Mouse (Mus musculus) adipocyte (in vitro differentiated cells): ENCODE data around the gene Pard3b.

Experiments used
- DNase-seq: peaks from one replicate; pipeline ENCODE4 v3.0.0-alpha.2; 2016; ENCODE audit warnings: low spot score

Gene Pard3b

GRCm38 (mm10) chr1:62081129-62081528 is 442.5 kb downstream of the Pard3b start:
- no peak for DNase-seq

GRCm38 (mm10) chr1:62085995-62086394 is 447.4 kb downstream of the Pard3b start:
- no peak for DNase-seq

DNA sequence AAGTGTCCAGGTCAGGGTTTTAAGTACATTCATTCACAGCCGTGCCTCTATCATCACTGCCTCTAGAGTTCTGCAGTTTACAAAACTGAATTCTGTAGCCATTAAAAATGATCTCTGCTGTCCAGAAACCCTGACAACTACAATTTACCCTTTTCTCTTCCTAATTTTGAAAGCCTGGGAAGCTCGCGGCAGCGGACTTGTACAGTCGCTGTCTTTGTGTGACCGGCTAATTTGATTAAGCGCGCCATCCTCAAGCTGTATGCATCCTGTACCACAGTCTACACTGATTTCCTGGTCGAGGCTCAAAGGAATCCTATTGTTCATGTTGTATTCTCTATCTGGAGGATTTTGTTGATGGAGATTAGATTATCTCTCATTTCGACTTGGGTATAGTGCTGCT is 448.8 kb downstream of the Pard3b start:
- no peak for DNase-seq

DNA sequence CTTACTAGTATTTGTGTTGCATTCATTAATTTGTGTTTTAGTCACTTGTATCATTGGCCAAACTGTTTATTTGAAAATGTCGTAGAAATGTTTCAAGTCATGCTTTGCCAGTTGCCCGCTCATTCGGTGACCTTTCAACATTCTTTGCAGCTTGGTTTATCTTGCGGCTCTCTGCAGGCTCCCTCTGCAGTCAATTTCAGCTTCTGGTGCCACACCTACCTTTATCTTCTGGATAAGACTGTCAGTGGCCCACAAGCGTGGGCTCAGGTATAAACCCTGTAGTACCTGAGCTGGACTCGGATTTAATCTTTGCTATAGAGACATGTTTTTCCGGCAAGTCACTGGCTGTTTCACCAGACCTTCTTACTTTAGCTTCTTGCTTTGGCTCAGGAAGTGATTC is 456.3 kb downstream of the Pard3b start:
- DNase-seq, result no peak

DNA sequence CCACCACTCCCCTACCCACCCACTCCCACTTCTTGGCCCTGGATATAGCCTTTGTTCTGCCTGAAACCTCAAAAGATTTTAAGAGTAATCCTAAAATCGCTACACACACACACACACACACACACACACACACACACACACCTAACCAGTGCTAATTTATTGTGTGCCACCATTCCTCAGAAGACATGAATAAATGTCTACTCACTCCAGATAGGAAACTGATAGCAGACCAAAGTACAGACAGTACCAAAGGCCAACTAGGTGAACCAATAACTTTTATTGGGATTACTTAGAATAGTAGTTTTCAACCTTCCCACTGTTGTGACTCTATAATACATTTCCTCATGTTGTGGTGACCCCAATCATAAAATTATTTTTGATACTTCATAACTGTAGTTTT is 483.8 kb downstream of the Pard3b start:
- no peak for DNase-seq

- DNase-seq, result no peak
These were observed 490.6 kb downstream of the Pard3b start for GRCm38 (mm10) chr1:62129186-62129585.

- no peak for DNase-seq
These were observed 509.5 kb downstream of the Pard3b start for GRCm38 (mm10) chr1:62148134-62148533.

- DNase-seq, result no peak
These were observed 510.2 kb downstream of the Pard3b start for GRCm38 (mm10) chr1:62148786-62149185.

- no peak for DNase-seq
These were observed 517.3 kb downstream of the Pard3b start for GRCm38 (mm10) chr1:62155970-62156369.

DNA sequence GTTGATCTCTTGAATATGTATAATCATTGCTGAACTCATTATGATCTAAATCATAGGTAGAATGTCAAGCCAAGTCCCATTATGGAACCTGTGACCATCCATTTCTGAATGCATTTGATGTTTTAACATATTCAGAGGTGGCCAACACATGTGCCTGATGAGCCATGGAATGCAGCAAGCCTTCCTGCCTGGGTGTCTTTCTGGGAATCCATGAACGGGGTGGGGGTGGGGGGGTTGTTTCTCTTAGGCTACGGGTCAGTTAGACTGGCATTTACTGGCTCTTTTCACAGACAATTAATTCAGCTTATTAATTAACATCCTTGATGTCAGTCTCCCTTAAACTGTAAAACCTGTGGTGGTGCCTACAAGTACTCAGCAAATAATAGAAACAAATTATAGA is 521.0 kb downstream of the Pard3b start:
- no peak for DNase-seq

DNA sequence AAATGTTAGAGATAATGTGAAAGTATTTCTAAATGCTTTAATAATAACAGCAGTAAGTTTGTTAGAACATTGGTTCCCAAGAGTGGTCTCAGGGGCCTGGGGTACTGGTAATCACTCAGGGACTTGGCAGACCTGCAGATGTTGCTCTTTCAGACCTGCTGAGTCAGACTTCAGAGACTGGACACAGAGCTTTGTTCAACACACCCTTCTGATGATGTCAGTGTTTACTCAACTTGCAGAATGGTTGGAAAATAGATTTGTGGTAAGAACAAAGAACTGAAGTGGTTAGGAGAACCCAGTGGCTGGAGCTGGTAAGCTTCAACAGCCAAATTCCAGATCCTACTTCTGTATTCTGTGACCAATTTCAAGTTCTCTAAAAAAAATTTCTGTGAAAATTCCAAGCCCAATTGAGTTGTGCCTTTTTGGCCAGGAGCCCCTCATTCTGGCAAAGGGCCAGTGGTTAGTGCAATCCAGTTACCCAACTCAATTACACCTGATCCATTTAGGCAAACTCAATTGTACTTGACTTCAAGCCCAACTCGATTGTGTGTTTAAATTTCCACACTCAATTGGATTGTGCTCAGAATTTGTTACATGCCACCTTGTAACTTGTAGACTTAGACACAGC is 536.5 kb downstream of the Pard3b start:
- DNase-seq, result no peak

DNA sequence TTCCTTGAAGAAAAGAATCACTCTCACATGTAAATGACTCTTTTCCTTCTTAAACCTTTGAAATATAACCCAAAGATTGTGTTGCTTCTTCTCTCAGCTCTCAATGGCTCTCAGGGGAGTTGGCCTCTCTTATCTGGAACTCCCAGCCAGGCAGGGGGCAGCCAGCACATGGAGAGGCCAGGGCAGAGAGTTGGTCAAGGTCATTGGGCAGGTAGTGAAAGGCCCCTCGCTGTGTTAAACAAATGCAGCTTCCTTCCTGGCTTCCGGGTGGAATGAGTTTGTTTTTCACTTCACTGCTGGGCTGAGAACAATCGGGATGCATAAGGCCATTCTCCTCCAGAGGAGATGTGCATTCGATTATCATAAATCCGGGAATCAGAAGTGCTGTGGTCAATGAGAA is 543.0 kb downstream of the Pard3b start:
- DNase-seq, result no peak

GRCm38 (mm10) chr1:62182634-62183033 is 544.0 kb downstream of the Pard3b start:
- no peak for DNase-seq

- no peak for DNase-seq
These were observed 552.2 kb downstream of the Pard3b start for GRCm38 (mm10) chr1:62190786-62191185.

DNA sequence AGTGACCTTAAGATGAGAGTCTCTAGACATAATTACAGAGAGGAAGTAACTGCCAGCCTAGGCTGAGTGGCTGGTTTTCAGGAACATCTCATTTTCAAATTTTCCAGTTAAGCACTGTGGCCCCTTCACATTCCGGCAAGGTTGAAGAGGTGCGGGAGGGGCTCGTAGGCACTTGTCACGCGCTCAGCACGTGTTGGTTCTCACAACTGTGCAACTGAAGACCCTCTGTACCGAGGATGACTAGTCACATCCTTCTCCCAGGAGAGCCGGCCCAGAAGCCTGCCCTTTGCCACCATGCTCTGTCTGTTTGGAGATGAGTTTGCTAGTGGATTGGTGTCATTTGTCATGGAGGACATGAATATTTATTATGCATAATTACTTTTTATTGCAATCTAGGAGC is 558.9 kb downstream of the Pard3b start:
- no peak for DNase-seq

DNA sequence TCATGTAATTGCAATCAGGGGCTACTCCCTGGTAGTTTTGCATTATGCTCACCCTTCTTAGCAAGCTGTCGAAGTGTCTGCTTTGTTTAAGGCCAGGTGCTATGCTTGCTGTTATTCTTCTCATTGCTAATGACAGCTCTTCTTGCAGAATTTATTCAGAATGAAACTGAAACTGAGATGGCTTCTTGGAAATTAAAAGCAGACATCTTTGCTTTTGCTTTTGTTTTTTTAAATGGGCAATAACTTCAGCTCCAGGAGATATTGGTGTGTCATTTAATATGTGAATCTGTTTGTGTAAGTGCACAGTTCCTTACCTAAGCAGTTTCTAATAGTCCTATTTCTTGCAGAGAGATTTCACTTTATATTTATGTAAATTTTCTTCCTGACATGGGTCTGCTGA is 562.3 kb downstream of the Pard3b start:
- DNase-seq, result no peak

GRCm38 (mm10) chr1:62201686-62202257 is 563.1 kb downstream of the Pard3b start:
- DNase-seq, result no peak

DNA sequence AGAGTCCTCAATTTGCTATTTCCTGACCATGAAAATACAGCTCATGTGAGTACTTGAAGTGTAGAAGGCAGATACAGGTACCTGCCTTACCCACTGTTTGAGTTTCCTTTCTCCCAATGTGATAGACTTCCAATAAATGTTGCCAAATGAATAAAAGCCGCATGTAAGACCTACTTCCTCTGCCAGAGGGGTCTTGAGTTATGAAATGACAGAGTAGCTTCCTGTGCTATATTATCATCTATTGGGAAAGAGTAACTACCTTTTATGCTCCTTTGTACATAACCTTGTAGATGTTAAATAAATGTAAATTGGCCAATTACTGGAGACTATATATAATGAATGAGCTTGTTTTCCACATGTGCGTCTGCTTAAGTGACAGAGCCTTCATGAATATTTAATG is 574.7 kb downstream of the Pard3b start:
- no peak for DNase-seq

DNA sequence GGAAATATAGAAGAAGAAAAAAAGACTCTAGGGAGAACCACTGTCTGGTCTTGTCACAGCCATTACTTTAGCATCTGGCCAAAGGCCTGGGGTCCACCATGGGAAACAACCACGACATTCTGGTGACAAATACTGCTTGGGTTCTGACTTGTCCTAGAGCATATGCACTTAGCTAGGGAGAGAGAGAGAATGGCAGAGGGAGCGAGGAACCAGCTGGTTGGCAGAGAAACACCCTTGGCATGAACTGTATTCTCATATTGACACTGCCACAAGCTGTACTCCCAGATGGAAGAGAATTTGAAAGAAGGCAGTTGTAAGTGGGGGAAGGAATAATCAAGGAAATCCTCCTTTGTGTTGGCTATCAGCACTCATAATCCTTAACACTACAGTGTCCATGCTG is 577.2 kb downstream of the Pard3b start:
- no peak for DNase-seq

DNA sequence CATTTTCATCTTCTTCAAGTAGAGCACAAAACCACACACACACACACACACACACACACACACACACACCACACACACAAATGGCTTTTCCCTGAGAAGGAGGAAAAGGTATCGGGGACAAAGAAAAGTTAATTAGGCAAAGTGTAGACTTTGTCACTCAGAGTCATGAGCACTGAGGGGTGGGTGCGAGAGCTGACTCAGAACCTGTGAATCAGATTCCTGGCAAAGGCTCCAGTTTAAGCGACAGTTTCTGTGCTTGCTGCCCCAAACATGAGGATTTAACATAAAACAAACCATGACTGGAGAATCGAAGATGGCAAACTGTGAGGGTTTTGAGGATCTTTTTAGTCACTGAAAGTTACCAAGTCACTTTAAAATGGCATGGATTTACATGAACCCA is 577.9 kb downstream of the Pard3b start:
- no peak for DNase-seq

- no peak for DNase-seq
These were observed 590.5 kb downstream of the Pard3b start for GRCm38 (mm10) chr1:62229129-62229528.

DNA sequence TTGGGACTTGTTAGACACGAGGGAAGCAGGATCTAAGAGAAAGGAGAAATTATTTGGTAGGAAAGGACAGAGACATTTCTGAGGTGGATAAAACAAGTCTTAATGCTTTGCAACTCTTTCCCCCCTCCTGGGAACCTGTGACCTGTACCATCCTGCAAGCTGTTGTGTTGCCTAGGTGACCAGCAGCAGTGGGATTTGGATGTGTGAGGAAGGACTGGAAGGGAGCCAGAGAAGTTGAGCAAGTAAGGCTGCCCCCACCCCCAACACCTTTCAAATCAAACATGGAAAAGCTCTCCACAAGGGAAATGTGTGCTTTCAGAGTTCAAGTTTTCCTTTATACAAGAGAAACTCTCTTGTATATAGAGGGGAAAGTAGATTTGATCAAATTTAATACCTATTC is 595.4 kb downstream of the Pard3b start:
- DNase-seq, result no peak

- DNase-seq, result no peak
These were observed 596.5 kb downstream of the Pard3b start for GRCm38 (mm10) chr1:62235121-62235520.
